Mouse (Mus musculus) C2C12 (cell line): ENCODE measurements around the gene Emilin3.

Source experiments
- CTCF ChIP-seq: IDR thresholded peaks from one replicate; pipeline ENCODE4 v1.5.1; 2011; ENCODE audit not compliant: control insufficient read depth, insufficient read depth, insufficient read length
- MAX ChIP-seq: IDR thresholded peaks from one replicate; pipeline ENCODE4 v1.6.1; 2011; ENCODE audit warnings: mild to moderate bottlenecking, control low read depth

GRCm38 (mm10) chr2:160905301-160905700 is 6.8 kb downstream of the Emilin3 start:
- no peak for TF ChIP-seq MAX
- TF ChIP-seq CTCF = no peak
